Mouse (Mus musculus): Measurements from ENCODE around the gene Igfbp1. TPM values are rescaled to one million over a fixed set of nuclear protein-coding genes. Genes with fewer than 3 reads are reported as not detected.

Gene Igfbp1
- polyA plus RNA-seq, 1 experiment from 2014 or later, result not detected

DNA sequence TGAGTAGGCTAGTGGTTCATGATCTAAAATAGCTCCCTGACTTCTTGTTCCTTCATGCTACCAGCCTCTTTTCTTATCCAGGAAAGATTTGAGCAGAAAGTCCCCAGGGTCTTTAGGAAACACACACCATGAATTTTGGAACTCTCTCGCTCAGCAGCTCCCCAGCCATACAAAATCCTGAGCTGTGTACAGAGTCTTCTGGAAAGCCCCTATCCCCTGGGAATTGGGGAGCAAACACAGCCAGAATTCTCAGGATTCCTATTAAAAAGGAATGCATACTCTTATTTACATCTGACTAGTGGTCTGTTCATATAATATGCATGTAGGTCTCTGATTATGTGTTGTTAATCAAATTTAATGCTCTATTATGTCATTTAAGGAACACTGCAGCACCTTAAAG is 36.9 kb downstream of the Igfbp1 start:
- H3K4me3 ChIP-seq (ENCODE audit: inconsistent target), result no peak overlapping the region
- H3K36me3 ChIP-seq (ENCODE audit: inconsistent target), result no peaks in the 10 kb centered on the region
- H3K79me2 ChIP-seq (ENCODE audit: inconsistent target), result no peaks in the 10 kb centered on the region
- no peak overlapping the region for H3K27ac ChIP-seq
- 83% methylated on average over 1 of the region's 1 CpGs for WGBS (ENCODE audit: missing documents)

DNA sequence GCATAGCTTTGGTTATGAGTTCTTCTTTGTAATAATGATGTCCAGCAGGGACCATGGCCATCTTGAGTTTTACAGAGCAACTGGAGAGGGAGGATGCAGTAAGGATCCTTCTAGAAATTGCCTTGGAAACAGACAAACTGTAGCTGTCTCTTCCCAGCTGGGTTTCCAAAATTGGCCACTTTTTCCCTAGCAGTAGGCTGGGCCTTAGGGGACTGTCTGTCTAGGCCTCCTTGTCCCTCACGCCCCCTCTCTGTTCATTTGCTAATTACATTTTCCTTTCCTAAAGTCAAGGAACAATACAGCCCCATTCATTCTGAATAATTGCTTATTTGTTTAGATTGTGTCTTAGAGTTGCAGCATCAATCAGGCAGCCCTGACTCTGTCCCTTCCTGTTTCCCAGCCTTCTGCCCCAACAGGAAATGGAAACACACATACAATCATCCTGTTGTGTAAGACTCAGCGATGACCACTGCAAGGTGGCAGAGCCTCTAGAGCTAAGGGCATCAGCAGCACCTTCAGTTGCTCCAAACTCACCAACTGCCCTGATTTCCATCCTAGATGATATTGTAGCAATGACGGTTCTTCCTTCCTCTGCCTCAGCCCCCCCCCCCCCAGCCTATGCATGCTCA is 37.5 kb downstream of the Igfbp1 start:
- 46% methylated on average over 3 of the region's 3 CpGs for WGBS (ENCODE audit: missing documents)
- Histone ChIP-seq H3K36me3 (ENCODE audit: inconsistent target) (no peaks in the 10 kb centered on the region), H3K27ac (no peak overlapping the region), H3K79me2 (ENCODE audit: inconsistent target) (no peaks in the 10 kb centered on the region), H3K4me3 (ENCODE audit: inconsistent target) (no peak overlapping the region)

DNA sequence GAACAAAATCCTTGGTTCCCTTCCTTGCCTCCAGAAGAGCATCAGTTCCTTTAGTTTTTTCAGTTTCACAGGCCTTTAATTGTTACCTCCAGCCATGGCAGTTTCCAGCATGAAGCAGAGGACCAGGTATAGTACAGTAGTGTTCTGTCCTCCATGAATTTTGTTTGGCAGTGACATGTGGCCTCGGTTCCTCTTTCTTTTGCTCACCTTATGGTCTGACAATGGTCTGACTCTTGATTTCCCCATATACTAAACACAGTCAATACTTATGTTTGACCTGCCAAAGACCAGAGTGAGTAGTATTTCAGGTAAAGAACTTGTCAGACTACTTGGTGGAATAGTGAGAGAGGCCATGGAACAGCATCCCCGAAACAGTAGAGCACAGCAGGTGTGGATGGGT is 39.2 kb downstream of the Igfbp1 start:
- WGBS (ENCODE audit: missing documents), result 87% methylated on average over 2 of the region's 2 CpGs
- Histone ChIP-seq H3K27ac (no peak overlapping the region), H3K36me3 (ENCODE audit: inconsistent target) (no peaks in the 10 kb centered on the region), H3K4me3 (ENCODE audit: inconsistent target) (no peak overlapping the region), H3K79me2 (ENCODE audit: inconsistent target) (no peaks in the 10 kb centered on the region)

DNA sequence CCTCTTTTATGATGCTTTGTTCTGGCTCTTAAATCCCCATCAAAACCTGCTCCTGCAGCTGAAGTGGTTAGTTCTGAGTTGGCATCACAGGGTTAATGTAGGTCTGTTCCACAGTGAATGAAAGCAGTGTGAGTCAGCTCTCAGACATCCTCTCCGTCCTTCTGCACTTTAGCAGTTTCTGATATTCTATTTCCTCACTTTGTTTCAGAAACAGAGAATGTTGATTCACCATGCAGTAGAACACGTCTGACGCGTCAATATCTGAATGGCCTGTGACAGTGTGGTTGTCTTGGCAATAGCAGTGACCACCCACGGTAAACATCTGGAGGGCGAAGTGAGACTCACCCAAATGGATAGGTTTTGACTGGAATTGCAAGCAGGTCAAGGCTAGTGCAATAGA is 40.1 kb downstream of the Igfbp1 start:
- Histone ChIP-seq H3K27ac (no peak overlapping the region), H3K4me3 (ENCODE audit: inconsistent target) (no peak overlapping the region), H3K79me2 (ENCODE audit: inconsistent target) (no peaks in the 10 kb centered on the region), H3K36me3 (ENCODE audit: inconsistent target) (no peaks in the 10 kb centered on the region)
- 44% methylated on average over 6 of the region's 6 CpGs for WGBS (ENCODE audit: missing documents)

DNA sequence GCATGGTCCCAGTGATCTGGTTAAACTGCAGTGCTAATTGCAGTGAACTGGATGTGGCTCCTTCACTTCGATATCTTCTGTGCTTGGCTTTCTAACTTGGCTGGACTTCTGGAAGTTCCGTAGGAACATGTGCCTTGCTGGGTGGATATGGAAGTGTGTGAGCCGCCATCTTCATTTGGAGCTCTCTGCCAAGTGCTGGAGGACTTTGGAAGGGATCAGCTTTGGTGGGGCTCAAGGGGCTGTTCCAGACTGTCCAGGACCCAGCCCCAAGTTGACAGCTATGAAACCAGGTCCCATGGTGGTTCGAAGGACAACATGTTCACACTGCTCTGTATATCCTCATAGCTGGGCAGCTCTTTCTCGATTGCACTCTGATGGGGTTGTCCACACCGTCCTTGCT is 41.0 kb downstream of the Igfbp1 start:
- H3K36me3 ChIP-seq (ENCODE audit: inconsistent target), result no peaks in the 10 kb centered on the region
- H3K27ac ChIP-seq, result no peak overlapping the region
- WGBS (ENCODE audit: missing documents), result 79% methylated on average over 5 of the region's 6 CpGs

DNA sequence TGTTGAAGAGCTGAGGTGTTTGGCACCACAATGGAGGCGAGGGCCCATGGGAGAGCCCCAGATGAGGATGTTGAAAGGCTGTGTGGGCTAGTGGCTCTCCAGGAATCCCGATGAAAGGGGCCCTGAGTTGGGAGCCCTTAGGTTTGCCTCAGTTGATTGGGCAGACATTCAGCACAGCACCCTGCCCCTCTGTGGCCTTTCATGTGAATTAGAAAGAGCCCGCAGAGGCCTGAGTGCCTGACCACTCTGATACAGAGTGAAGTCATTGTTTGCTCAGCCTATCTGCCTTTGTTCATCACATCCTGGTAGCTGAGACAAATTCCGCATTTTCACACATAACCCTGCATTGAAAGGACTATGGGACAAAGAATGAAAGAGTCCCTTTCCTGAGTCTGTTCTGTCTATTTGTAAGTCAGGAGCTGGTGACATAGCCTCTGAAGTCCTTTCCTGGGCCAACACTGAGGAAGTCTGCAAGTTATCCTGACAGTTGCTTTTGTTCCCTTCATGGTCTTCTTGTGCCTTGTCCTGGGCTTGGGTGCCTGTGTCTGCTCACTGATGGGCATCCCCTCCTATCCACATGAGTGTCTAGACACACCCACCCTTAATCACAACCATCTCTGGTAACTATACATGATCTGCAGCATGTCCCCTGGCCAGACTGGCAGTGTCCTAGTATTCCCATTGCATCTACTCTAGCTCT is 41.6 kb downstream of the Igfbp1 start:
- WGBS (ENCODE audit: missing documents), result 45% methylated on average over 4 of the region's 4 CpGs
- no peak overlapping the region for H3K27ac ChIP-seq
- H3K79me2 ChIP-seq (ENCODE audit: inconsistent target), result no peaks in the 10 kb centered on the region
- H3K4me3 ChIP-seq (ENCODE audit: inconsistent target), result no peak overlapping the region
- no peaks in the 10 kb centered on the region for H3K36me3 ChIP-seq (ENCODE audit: inconsistent target)

More for the DNA sequence above, 41.0 kb downstream of the Igfbp1 start:
- Histone ChIP-seq H3K4me3 (ENCODE audit: inconsistent target) (no peak overlapping the region), H3K79me2 (ENCODE audit: inconsistent target) (no peaks in the 10 kb centered on the region)

DNA sequence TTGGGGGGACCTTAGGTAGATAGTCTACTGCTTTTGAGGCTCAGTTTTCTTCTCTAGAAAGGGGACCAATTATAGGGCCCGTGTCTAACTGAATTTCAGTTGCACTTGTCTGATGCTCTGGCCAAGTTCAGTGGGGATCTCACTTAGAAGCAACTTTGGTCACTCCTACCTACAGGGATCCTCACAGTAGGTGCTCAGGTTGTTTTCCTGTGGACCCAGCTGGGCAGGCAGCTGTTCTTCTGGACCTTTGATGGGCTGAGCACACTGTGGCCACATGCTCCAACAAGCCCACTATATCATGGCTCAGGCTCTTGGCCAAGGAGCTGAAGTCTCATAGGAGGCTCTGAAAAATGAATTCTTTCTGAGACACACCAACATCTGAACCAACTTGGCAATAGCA is 47.2 kb downstream of the Igfbp1 start:
- no peaks in the 10 kb centered on the region for H3K79me2 ChIP-seq (ENCODE audit: inconsistent target)
- no peaks in the 10 kb centered on the region for H3K36me3 ChIP-seq (ENCODE audit: inconsistent target)
- no peak overlapping the region for H3K4me3 ChIP-seq (ENCODE audit: inconsistent target)
- WGBS (ENCODE audit: missing documents), result 75% methylated on average over 1 of the region's 1 CpGs
- H3K27ac ChIP-seq, result no peak overlapping the region

DNA sequence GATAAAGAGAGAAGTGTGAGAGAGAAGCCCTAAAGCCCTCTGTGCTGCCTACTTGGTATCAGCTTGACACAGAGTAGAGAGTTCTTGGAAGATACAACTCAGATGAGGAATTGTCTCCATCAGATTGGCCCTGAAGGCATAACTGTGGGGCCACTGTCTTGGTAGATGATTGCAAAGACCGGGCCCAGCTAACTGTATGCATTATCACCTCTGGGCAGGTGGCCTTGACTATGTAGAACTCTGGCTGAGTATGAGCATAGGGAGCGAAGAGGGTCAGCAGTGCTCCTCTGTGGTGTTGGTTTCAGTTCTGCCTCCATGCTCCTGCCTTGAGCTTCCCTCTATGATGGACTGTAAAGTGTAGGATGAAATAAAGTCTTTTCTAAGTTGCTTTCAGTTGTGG is 52.8 kb downstream of the Igfbp1 start:
- H3K27ac ChIP-seq, result no peak overlapping the region
- H3K4me3 ChIP-seq (ENCODE audit: inconsistent target), result no peak overlapping the region
- H3K36me3 ChIP-seq (ENCODE audit: inconsistent target), result no peaks in the 10 kb centered on the region
- 77% methylated on average over 2 of the region's 2 CpGs for WGBS (ENCODE audit: missing documents)
- no peaks in the 10 kb centered on the region for H3K79me2 ChIP-seq (ENCODE audit: inconsistent target)

DNA sequence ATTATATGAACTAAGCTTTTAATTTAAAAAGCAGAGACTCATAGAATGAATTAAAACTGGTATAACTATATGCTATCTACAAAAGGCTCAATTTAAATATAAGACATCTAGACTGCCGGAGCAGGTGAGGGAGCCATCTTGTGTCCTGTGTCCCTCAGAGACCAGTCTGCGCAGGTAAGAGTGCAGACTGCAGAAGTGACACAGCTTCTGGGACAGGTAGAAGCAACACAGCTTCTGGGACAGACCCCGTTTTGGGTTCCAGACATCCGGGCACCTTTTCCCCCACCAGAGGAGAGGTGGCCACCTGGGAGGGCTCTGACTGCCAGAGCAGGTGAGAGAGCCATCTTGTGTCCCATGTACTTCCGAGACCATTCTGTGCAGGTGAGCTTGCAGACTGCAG is 53.3 kb downstream of the Igfbp1 start:
- Histone ChIP-seq H3K36me3 (ENCODE audit: inconsistent target) (no peaks in the 10 kb centered on the region), H3K27ac (no peak overlapping the region), H3K4me3 (ENCODE audit: inconsistent target) (no peak overlapping the region), H3K79me2 (ENCODE audit: inconsistent target) (no peaks in the 10 kb centered on the region)
- WGBS (ENCODE audit: missing documents), result 89% methylated on average over 5 of the region's 5 CpGs

Other genes with a start within 250 kb of the Igfbp1 start
- gene Adcy1, start 134.3 kb upstream of the Igfbp1 start, polyA plus RNA-seq (2018), result not detected in 3 replicates
- not detected in 3 replicates for gene Gm11985, start 9.2 kb upstream of the Igfbp1 start, polyA plus RNA-seq (2018)
- not detected in 3 replicates for gene Igfbp3, start 16.1 kb downstream of the Igfbp1 start, polyA plus RNA-seq (2018)

Measured in macrophage (primary cell).